Mouse (Mus musculus) gastrocnemius, postnatal 4 days (tissue): ENCODE measurements around the gene Fermt1. TPM values are rescaled to one million over a fixed set of nuclear protein-coding genes. Genes with fewer than 3 reads are reported as not detected.

Source experiments
- DNase-seq, 2 experiments: peaks; one replicate each; pipeline ENCODE4 v3.0.0; 2021 to 2022; ENCODE audit warnings: low spot score in 2 of 2, mixed read lengths in 2 of 2
- long read RNA-seq, 2 experiments: library from polyadenylated mRNA; stranded (forward); transcript quantifications; one replicate each; pipeline ENCODE4 v2.0.0; 2021
- total RNA-seq, 2 experiments: library from RNA; stranded (reverse); gene quantifications; 2 replicates each; pipeline ENCODE4 v1.2.3; 2021

The Fermt1 gene
- not detected for total RNA-seq
- long read RNA-seq, experiment 1 = 0 reads
- long read RNA-seq, experiment 2 = 0 reads

DNA sequence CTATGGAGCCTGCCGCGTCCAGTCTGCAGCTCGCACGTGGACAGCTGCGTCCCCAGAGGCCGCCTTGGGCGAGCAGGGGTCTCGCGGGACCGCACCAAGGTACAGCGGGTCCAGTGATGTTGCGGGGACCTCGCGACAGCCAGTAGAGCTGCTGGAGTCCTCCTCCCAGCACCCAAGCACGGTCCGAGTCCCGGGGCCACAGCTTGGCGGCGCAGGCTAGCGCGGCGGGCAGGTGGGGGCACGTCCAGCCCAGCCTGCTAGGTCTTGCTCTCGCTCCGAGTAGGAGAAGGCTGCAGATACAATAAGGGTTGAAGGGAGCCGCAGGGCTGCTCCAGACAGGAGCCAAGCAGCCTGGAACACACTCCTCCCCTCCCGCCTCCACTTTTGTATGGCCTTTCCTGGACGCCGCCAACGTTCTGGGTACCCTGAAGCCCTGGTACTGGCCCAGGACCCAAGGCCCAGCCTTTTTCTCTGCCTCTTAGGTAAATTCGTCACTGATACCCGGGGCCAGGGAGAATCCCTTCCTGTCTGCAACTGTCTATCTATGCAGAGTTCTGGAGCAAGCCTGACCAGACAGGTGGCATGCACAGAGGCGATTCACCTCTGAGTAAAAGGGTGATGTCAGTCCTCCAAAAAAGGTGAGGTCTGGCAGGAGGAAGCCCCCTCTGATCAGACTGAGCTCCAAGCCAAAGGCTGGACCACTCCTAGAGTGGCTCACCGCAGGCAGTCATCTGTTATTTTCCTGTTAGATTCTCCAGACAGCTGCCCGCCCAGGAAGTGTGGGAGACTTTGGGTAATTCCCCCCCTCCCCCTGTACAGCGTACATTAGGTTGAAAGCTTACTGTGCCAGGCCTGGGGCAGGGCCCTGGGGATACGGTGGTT is at the start of gene Fermt1:
TSS of gene Fermt1 (minus strand) at position 581 of the 882 bp plus-strand sequence.
- no peak for DNase-seq

DNA sequence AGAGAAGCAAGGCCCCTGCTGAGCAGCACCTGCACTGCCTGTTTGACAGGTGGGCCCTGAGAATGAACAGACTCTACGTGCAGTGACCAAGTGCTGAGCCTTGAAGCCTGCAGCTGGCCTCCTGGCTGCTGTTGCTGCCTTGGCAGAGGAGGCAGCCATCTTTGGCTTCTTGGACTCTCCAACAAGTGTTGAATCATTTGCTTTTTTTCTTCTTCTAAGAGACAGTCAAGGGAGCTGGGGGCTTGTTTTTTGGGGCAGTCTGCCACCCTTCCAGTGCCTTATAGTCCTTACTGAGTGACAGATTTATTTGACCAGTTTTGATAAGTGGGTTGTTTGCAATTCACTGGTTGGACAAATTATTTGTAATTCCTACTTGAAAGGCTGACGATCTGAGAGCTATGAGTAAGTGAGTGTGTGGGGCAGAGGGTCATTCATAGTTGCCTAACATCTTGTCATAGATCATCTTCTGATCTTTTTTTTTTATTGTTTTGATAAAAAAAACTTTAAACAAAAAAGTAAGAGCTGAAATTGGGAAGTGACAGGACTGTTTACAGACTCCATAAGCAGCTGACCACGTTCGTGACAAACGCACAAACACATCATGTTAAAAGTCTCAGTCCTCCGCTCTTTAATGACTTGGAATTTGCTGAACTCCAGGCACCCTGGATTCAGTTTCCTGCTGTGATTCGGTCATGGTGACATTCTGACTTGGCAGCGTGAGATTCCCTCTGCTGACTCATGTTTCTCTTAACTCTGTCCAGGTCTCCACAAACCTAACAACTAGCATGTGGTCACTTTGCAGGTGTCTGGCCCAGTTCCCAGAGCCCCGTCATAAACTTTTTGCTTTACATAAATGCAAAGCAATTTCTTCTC is 47.2 kb upstream of the Fermt1 start:
- DNase-seq = peak in 1 of 2 experiments; percentile 33

DNA sequence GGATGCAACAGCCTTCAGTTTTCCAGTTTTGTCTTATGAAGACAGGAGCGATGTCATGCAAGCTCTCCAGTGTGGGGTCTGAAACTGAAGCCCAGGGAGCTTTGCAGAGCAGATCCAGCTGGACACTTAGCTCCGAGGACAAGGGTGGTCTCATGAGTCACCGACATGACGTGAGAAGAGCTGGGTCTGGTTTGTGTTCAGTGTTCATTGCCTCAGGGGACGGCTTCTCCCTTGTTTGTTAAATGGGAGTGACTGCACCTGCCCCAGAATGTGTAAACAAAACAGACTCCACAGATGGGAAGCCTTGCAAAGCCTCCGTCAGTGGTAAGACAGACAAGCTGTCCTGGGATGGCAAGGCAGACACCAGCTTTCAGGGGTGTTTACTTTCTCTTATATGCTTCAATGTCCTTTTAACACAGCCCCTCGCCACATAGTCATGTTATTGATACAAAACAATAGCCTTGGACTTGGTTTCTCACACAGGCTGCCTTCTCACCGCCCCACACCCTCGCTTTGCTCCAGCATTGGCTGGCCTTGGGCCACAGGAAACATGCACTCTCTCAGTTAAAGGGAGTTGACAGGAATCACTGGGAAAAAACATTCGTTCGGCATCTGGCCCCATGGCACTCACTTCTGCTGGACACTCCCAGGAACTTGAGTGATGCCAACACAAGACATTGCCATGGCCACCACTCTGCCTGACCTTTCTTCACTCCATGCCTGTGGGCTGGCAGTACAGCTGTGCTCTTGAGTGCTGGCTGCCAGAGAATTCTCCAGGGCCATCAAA is 44.3 kb upstream of the Fermt1 start:
- DNase-seq = peak in 1 of 2 experiments; percentile 19

DNA sequence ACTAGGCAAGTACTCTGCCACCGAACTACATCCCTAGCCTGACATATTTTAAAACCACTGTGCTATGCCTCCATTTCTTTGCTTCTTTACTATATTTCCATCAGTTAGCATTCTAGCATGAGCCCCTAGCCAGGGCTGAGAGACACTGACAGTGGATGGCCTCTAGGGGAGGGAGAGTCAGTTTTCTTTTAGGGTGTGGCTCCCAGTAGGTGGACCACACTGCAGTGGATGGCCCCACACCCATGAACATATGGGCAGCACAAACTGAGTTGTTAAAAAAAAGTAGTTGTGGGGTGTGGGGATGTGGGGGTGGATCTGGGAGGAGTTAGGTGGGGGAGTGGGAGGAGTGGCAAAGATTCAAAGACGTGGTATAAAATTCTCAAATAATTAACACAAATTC is 27.6 kb upstream of the Fermt1 start:
- no peak for DNase-seq

DNA sequence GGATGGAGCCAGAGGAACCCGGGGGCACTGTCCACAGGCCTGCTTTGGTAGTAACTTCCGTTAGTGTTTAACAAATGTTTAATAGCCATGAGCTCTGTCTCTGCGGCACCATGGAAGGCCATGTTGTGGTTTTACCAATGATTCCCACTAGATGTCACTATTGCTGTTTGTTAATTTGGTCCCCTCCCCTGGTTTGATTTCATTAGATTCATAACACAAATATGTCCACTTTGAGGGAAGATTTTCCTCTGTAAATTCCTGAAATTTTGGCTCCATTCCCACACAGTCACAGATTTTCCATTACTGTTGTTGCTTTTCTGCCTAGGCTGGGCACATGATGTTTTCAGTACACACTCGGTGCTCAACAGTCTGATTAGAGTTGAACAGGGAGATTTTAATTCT is 25.1 kb upstream of the Fermt1 start:
- no peak for DNase-seq

DNA sequence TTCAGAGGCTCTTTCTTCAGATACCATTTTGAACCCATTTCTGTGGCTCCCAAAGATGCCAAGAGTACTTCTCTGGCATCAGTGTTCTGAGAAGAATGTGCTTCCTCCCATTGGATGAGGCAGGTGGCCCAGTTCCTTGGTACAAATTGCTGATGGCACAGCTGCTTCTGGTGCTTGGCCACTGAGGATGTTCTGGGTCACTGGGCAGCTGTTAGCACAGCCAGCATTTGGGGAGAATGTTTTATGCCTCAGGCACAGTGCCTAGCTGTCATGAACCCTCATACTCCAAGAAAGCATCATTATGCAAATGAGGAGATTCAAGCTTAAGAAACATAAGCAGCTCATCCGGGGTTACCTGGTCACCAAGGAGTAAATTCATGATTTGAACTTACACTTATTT is 12.1 kb upstream of the Fermt1 start:
- no peak for DNase-seq

DNA sequence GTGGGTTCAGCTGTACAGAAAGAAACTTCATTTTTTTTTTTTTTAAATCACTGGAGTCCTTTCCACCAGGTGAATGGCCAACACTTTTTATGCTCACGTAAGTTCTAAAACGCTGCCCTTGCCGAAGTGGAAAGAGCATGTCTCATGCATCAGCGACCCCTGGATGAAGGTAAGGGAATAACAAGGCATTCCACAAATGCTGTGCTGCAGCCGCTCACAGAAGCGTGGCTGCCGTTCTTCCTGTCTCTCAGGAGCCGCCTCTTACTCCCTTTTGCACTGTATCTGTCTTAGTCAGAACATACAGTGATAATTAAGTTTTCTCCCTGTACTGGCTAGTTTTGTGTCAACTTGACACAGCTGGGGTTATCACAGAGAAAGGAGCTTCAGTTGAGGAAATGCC is 6.5 kb upstream of the Fermt1 start:
- DNase-seq = no peak

DNA sequence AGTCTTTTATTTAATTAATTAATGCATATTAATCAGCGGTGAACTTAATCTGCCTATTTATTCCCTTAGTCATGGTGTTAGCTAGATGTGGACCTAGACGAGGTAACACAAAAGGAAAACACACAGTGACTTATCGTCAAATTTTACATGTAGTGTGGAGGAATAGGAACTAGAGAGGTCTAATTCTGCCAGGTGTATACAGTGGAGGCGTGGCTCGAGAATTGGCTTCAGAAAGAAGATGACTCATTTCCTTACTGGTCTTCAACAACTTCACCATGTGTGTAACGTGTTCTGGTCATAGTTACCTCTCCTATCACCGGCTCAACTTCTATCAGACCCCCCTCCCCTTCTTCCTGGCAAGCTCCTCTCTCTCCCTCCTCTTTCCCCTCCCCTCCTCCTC is 2.5 kb upstream of the Fermt1 start:
- DNase-seq = no peak

DNA sequence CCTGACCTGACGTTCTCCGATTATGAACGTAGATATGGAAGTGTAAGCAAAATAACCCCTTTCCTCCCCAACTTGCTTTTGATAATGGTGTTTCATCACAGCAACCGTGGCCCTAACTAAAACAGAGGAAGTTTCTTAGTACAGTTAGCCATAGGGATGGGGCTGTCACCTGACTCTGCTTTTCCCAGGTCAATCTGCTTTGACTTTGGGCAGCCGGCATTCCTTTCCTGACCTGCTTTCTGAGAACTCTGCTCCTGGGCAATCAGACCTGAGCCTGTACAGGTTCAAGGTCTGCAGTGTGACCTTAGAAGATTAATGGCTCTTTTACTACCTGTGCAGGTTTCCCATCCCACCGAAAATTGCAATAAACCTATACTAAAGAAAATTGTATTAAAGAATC is 1.3 kb upstream of the Fermt1 start:
- DNase-seq = no peak

DNA sequence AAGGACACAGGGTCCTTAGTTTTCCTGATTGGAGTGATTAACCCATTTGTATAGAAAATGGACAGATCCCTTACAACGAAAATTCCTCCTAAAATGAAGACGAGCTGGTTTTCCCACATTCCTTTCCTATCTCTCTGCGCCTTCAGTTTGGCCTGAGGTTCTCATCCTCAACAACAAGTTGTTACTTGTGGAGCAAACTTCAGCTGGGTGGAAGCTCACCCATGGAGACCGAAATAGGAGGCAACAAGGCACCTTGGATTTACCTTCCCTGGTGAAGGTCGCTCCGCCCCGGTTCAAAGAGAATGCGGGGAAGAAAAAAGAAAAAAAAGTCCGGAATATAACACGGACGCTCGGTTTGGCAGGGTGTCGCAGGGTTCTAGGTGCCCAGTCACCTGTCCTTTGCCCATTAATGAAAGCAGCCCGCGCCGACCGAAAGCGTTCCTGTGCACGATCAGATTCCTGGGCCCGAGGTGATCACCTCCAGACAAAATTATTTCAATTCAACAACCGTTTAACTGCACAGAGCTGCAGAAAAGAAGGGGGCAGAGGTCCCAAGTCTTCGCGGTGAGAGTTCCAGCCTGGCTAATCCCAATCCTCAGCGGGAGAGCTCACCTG is 888 bp downstream of the Fermt1 start:
- no peak for DNase-seq

DNA sequence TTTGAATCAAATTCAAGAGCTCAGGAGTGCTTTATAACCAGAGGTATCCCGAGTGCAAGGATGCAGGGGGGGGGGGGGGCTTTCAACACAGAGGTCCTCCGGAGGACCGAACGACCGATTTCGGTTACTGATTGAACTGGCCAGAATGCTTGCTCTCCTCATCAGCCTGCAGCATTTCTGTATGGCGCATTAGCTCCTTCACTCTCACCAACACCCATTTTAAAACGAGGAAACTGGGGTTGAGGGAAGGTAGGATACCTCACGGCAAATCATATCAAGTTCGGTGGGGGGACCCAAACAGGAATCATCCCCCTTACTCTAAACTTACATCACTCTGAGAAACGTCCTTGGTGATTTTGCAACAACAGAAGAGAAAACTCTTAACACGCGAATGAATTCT is 1.7 kb downstream of the Fermt1 start:
- DNase-seq = no peak

DNA sequence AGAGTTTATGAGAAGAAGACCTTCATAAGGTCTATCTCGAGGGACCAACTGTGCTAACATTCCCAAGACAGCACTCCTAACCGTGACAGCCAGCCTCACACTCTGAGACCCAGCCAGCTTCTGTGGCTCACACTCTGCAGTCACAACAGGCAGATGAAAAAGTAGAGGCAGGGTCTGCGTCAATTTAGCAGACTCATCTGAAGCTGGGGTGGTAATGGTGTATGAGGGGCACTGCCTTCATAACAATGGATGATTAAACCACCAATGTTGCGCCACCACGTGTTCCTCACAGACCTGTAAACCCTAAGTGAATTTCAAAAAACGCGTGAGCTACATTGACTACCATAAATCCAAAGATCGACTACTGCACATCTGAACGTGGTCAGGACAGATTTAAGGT is 2.1 kb downstream of the Fermt1 start:
- DNase-seq = no peak

DNA sequence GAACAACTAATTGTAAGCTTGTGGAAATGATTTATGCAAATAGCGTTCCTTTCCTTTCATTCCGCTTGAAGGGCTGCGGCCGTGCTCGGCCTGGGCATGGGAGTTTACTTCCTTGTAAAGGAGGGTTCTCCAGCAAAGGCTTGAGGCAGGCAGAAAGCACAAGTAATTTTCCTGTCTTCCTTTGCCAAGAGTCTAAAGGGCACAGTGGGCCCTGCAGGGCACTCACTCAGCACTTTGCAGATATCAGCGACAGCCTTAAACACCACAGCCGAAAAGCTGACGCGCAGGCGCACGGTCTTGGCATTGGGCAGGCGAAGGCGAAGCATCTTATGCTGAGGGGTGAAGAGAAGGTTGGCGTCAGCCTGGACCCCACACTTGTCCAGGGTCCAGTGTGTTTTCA is 6.7 kb downstream of the Fermt1 start:
- no peak for DNase-seq

DNA sequence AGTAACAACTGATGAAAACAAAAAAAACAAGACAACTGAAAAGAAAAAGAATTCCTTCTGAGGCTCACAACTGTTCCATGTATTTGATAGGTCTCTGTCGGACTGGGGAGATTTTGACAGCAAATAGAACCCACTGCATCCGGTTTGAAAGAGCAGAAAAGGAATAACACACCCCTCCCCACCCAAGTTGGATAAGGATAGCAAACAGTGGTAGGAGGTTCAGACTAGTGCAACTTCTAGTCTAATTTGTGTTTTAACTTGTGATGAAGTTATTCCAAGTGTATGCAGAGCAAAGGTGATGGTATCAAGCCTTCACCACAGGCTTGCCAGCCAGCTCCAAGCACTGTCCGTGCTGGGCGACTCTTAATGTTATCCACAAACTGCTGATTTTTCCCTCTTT is 9.5 kb downstream of the Fermt1 start:
- DNase-seq = no peak

DNA sequence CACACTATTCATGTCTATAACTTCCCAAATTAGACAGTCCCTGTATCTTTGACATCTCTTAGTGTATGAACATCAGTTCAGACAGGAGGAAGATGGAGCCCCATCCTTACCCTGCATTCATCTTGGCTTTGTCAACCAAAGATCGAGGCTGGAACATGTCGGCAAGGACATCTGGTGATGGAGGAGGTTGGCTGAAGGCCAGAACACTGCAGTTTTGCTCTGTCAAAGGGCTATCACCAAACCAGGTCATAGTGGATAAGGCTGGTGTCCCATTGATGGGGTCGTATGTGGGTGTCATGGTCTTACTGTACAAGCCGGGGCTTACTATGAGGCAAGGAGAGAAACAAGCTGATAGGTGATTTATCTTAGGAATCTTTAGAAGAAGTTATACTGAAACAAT is 11.0 kb downstream of the Fermt1 start:
- no peak for DNase-seq

DNA sequence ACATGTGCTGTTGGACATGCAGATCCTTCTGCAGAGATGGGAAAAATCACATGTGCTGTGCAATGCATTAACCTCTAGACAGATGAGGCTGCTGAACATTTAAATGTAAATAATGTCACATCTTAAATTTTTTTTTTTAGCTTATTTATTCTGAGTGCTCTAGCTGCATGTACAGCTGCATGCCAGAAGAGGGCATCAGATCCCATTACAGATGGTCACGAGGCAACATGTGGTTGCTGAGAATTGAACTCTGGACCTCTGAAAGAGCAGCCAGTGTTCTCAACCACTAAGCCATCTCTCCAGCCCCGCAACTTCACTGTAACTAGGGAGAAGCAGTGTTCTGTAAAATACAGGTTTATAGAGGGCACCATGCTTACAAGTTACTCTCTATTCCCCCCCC is 11.6 kb downstream of the Fermt1 start:
- DNase-seq = no peak

DNA sequence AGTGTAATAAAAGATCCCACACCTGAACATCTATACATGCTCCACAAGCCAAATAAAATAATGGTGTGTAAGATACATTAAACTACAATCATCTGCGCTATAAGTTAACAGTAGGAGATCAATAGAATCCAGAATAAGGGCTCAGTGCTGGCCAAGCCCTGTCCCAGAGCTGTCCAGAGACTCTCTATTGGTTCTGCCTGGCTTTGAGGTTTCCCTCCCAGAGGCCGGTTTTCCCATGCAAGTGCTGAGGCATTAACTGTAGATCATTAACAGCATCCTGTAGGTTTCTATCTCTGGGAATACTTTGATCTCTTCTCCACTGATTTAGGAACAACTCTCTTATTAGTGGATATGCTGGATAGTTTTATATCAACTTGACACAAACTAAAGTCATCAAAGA is 16.7 kb downstream of the Fermt1 start:
- DNase-seq = no peak

DNA sequence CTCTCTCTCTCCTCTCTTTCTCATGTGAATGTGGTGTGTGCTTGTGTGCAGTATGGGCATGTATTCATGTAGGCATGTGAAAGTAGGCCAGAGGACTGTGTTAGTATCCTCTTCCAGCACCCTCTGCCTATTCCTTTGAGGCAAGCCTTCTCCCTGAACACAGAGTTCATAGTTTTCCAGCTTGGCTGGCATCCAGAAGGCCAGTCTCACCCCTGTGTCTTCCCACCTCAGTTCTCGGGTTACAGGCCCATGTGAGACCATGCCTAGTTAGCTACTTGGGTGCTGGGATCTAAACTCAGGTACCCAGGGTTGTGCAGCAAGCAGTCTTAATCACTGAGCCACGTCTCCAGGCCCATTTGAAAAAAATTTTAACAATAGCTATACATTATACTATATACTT is 17.8 kb downstream of the Fermt1 start:
- DNase-seq = no peak

DNA sequence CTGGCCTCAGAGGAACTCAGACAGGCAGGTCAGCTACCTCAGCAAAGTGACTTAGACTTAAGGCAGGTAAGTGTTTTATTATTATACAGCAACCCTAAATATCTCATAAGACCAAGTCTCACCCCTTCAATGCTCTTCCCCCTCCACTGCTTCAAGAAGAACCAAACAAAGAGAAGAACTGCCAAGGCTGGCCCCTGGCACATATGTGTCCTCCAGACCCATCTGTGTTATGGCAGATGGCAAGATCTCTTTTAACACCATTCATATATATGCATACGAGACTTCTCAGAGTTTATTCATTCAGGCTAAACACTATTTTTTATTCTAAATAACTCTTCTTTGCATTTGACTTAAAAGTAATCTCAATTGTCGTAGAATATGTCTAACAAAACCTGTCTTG is 18.4 kb downstream of the Fermt1 start:
- DNase-seq = no peak

DNA sequence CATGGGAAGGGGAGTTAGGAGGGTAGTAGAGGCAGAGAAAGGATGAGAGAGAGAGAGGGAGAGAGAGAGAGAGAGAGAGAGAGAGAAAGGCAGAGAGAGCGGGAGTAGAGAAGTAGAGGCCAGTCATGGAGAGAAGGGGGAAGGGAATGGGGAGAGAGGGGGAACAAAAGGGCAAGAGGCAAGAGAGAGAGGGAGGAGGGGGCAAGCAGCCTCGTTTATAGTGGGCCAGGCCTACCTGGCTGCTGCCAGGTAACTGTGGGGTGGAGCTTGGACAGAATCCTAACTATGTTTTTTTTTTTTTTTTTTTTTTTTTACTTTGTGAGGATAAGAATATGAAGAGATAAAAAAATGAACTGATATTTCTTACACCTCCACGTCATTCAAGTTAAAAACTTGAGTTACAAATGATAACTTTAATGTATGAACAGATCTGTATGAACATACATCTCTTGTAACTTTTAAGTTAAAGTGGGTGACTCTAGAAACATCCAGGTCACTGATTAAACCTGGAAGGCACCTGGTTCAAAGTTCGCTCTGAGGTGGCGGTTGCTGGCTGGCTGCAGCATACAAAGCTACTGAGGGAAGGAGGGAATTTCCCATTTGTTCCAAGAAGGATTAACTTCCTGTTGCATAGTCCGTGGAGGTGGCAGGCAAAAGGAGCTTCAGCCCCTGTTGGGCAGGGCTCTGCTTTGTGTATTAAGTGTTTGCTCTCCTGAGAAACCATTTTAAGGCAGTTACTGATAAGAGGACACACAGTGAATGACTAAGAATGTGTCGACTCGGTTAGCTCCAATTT is 22.2 kb downstream of the Fermt1 start:
- DNase-seq = no peak
